Mouse (Mus musculus) embryonic facial prominence, embryonic 11.5 days (tissue): ENCODE data around the gene Caskin2. TPM values are rescaled to one million over a fixed set of nuclear protein-coding genes. Genes with fewer than 3 reads are reported as not detected.
"Not testable (repeated sequence)": the region's sequence is repeated elsewhere in the genome, so short reads cannot be mapped to it uniquely, and the experiment has no call there.

ENCODE experiments used
- ATAC-seq: fragments of 200-750 bp; cut with Nextera tagmentation; replicated peaks from 2 replicates; pipeline ENCODE4 v1.8.0; 2017; ENCODE audit warnings: low read depth; ENCODE audit not compliant: insufficient number of reproducible peaks, low FRiP score, low TSS enrichment
- DNase-seq: peaks from one replicate; pipeline ENCODE4 v3.0.0-alpha.2; 2015; ENCODE audit warnings: low spot score
- H3K27ac ChIP-seq: fragments of 300-500 bp; sonication (generic); replicated peaks from 2 replicates; pipeline ENCODE4 v1.5.1; 2014; ENCODE audit warnings: mild to moderate bottlenecking, low read depth, low read length, control low read depth
- H3K27me3 ChIP-seq: fragments of 300-500 bp; sonication (generic); 2 replicates; pipeline ENCODE4 v1.6.1; 2014; ENCODE audit warnings: mild to moderate bottlenecking, low read length, moderate library complexity, mixed read lengths; ENCODE audit not compliant: control insufficient read depth, insufficient read depth
- H3K36me3 ChIP-seq: fragments of 300-500 bp; sonication (generic); replicated peaks from 2 replicates; pipeline ENCODE4 v1.6.1; 2014; ENCODE audit warnings: low read depth, mild to moderate bottlenecking, low read length, moderate library complexity, mixed read lengths; ENCODE audit not compliant: control insufficient read depth, insufficient read depth
- H3K4me1 ChIP-seq: fragments of 300-500 bp; sonication (generic); 2 replicates; pipeline ENCODE4 v1.6.1; 2014; ENCODE audit warnings: low read length, mixed read lengths; ENCODE audit not compliant: control insufficient read depth, insufficient read depth
- H3K4me2 ChIP-seq: fragments of 300-500 bp; sonication (generic); 2 replicates; pipeline ENCODE4 v1.6.1; 2014; ENCODE audit warnings: low read depth, mild to moderate bottlenecking, control low read depth, low read length, moderate library complexity
- H3K4me3 ChIP-seq: fragments of 300-500 bp; sonication (generic); 2 replicates; pipeline ENCODE4 v1.5.1; 2014; ENCODE audit warnings: low read depth, low read length, control low read depth
- H3K9ac ChIP-seq: fragments of 300-500 bp; sonication (generic); replicated peaks from 2 replicates; pipeline ENCODE4 v1.6.1; 2014; ENCODE audit warnings: mild to moderate bottlenecking, control low read depth, low read length
- H3K9me3 ChIP-seq: fragments of 300-500 bp; sonication (generic); replicated peaks from 2 replicates; pipeline ENCODE4 v1.6.1; 2016; ENCODE audit warnings: mild to moderate bottlenecking, low read length, inconsistent platforms, mixed read lengths; ENCODE audit not compliant: control insufficient read depth
- WGBS: fragments of 180-500 bp; shearing (Covaris S2); extraction: QIAGEN DNeasy Blood & Tissue Kit; methylation state at CpG from one replicate; pipeline ENCODE4 v1.1.7; 2014; 5-methylcytosine and 5-hydroxymethylcytosine counted together
- polyA plus RNA-seq: library from polyadenylated mRNA; unstranded; fragments of >200 nt; fragmentation: Nextera tagmentation; extraction: Ambion mirVana; gene quantifications from 2 replicates; pipeline ENCODE4 v1.2.1, GENCODE M21; 2014

Caskin2 gene
- polyA plus RNA-seq, 1 experiment from 2014 or later = 11.9 TPM

DNA sequence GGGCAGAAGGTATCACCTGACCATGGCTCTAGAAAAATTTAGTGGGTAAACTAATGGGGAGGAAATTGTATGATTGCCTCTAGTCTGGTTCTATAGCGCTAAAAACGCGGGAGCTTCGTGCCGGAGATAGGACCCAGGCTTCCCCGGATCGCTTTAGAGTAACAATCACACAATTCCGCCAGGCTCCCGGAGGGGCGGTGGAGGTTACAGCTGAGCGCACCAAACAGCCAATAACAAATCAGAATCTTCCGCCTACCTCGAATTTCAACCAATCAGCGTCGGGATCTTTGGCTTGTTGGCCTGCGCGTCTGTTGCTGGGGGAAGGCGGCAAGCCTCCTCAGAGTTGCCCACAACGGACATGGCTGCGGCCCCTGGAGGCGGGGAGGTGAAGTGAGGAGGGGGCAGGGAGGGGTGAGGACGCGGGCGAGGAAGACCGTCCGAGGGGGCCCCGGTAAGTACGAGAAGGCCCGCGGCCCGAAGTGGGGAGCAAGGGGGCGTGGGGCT lies 48.3 kb downstream of the Caskin2 start, which contains the start of gene Tmem94:
Gene Tmem94 (plus strand): TSS at position 331 of the 504 bp plus-strand sequence.
- ATAC-seq = peak; percentile 97
- Histone ChIP-seq H3K4me1 (no peaks in the 10 kb centered on the region; the same call in 1 of the 2 replicates), H3K4me2 (peak within 1 kb of the TSS; percentile 78), H3K9ac (peak within 1 kb of the TSS; percentile 98), H3K27me3 (no peaks in the 10 kb centered on the region), H3K27ac (peak within 1 kb of the TSS; percentile 79; the same call in 1 of the 2 replicates), H3K9me3 (no peaks in the 10 kb centered on the region), H3K4me3 (peak within 1 kb of the TSS; percentile 92), H3K36me3 (no peaks in the 10 kb centered on the region)
- peak; percentile 99 for DNase-seq
- 0% methylated on average over 30 of the region's 32 CpGs for WGBS

DNA sequence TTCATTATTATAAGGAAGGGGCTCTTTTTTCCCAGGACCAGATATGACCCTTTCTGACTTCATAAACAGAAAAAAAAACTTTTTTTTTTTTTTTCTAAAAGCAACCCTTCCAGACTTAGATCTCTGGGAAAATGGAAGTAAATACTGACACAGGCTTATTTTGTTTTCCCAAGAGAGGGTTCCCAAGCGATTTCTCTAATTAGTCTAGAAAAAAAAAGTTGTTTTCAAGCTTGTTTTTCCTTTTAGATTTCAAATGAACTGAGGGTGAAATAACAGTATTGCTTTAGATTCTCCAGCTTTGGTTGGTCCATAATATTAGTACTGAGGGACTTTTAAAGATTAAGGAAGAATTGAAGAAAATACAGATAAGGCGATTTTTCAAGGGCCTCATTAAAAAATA lies 48.7 kb downstream of the Caskin2 start:
- WGBS = 29% methylated on average over 2 of the region's 2 CpGs
- H3K4me2 ChIP-seq = peak overlapping the region; percentile 8; the same call in 1 of the 2 replicates

DNA sequence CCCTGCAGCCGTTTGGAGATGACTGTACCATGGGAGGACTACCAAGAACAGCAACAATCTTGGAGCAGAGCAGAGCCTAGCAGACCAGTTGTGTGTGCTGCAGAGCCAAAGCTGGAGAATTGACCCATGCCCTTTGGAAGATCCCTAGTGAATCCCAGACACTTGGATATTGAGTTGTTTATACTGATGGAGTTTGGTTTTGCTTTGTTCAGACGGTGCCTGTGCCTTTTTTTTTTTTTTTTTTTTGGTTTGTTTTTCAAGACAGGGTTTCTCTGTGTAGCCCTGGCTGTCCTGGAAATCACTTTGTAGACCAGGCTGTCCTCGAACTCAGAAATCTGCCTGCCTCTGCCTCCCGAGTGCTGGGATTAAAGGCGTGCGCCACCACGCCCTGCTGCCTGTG lies 51.3 kb downstream of the Caskin2 start:
- H3K4me3 ChIP-seq, H3K9ac ChIP-seq, H3K27me3 ChIP-seq, H3K9me3 ChIP-seq, DNase-seq, H3K27ac ChIP-seq, ATAC-seq, H3K36me3 ChIP-seq, H3K4me1 ChIP-seq, H3K4me2 ChIP-seq: not testable (repeated sequence)
- 95% methylated on average over 7 of the region's 7 CpGs for WGBS

More for the DNA sequence above, 48.7 kb downstream of the Caskin2 start:
- no peak overlapping the region for H3K27ac ChIP-seq
- no peaks in the 10 kb centered on the region for H3K27me3 ChIP-seq
- H3K9ac ChIP-seq = no peak overlapping the region
- DNase-seq (no peak), ATAC-seq (no peak)
- no peaks in the 10 kb centered on the region; the same call in 1 of the 2 replicates for H3K4me1 ChIP-seq
- peak overlapping the region; percentile 92 for H3K4me3 ChIP-seq
- H3K9me3 ChIP-seq = no peaks in the 10 kb centered on the region
- no peaks in the 10 kb centered on the region for H3K36me3 ChIP-seq

- H3K36me3 ChIP-seq = no peaks in the 10 kb centered on the region
- DNase-seq (no peak), ATAC-seq (no peak)
- H3K4me1 ChIP-seq = no peaks in the 10 kb centered on the region
- no peak overlapping the region for H3K9ac ChIP-seq
- no peaks in the 10 kb centered on the region for H3K9me3 ChIP-seq
- 69% methylated on average over 4 of the region's 4 CpGs for WGBS
- H3K4me2 ChIP-seq = no peak overlapping the region
- H3K27me3 ChIP-seq = no peaks in the 10 kb centered on the region
- no peak overlapping the region for H3K27ac ChIP-seq
- H3K4me3 ChIP-seq = no peak overlapping the region
These were observed 60.0 kb downstream of the Caskin2 start for GRCm38 (mm10) chr11:115753485-115753884.

GRCm38 (mm10) chr11:115752653-115753052 lies 60.8 kb downstream of the Caskin2 start:
- WGBS = 78% methylated on average over 7 of the region's 7 CpGs
- H3K9me3 ChIP-seq = no peaks in the 10 kb centered on the region
- no peak overlapping the region for H3K9ac ChIP-seq
- DNase-seq = no peak
- ATAC-seq = no peak
- no peak overlapping the region for H3K4me3 ChIP-seq
- H3K4me2 ChIP-seq = no peak overlapping the region
- no peaks in the 10 kb centered on the region for H3K27me3 ChIP-seq
- H3K27ac ChIP-seq = no peak overlapping the region
- H3K36me3 ChIP-seq = no peaks in the 10 kb centered on the region
- H3K4me1 ChIP-seq = no peaks in the 10 kb centered on the region

DNA sequence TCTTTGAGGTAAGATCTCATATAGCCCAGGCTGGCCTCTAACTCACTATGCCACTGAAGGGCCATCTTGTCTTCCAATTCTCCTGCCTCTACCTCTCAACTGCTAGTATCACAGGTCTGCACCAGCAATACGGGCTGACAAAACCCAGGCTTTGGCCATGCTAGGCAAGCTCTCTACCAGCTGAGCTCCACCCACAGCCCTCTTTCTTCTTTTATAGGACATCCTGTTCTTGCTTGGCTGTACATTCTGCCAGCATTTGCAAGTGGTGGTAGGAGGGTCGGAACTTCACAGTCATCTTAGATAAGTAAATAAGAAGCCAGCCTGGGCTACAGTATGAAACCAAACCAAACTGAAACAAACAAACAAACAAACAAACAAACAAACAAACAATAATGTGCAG lies 61.7 kb downstream of the Caskin2 start:
- 70% methylated on average over 2 of the region's 2 CpGs for WGBS
- no peak overlapping the region for H3K27ac ChIP-seq
- H3K9ac ChIP-seq = no peak overlapping the region

DNA sequence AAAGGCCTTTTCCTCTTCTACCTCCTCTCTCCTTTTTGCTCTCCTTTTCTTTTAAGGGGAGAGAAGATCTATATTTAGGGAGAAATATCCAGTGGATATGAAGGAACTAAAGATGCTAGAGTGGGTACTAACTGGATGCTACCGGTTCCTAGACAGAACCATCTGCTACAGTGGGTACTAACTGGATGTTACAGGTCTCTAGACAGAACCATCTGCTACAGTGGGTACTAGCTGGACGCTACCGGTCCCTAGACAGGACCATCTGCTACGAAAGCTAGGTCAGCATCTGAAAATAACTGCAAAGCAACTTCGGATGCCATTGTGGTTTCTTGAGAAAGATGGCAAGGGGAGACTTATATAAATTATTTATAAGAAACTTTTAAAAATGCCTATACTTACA lies 63.6 kb downstream of the Caskin2 start:
- no peak for DNase-seq
- WGBS = 88% methylated on average over 5 of the region's 5 CpGs

More for the DNA sequence above, 61.7 kb downstream of the Caskin2 start:
- H3K27me3 ChIP-seq = no peaks in the 10 kb centered on the region
- no peak overlapping the region for H3K4me3 ChIP-seq
- no peaks in the 10 kb centered on the region for H3K4me1 ChIP-seq
- DNase-seq (no peak), ATAC-seq (no peak)
- H3K4me2 ChIP-seq = no peak overlapping the region
- no peaks in the 10 kb centered on the region for H3K9me3 ChIP-seq
- no peaks in the 10 kb centered on the region for H3K36me3 ChIP-seq

More for the DNA sequence above, 63.6 kb downstream of the Caskin2 start:
- Histone ChIP-seq H3K27ac (no peak overlapping the region), H3K4me1 (no peaks in the 10 kb centered on the region), H3K4me3 (no peak overlapping the region), H3K36me3 (no peaks in the 10 kb centered on the region), H3K9ac (no peak overlapping the region), H3K9me3 (no peaks in the 10 kb centered on the region), H3K27me3 (no peaks in the 10 kb centered on the region), H3K4me2 (no peak overlapping the region)
- no peak for ATAC-seq
